Mouse (Mus musculus) testis, postnatal 14 days (tissue): Measurements from ENCODE around the gene Gm3417.
"Not testable (repeated sequence)": the region's sequence is repeated elsewhere in the genome, so short reads cannot be mapped to it uniquely, and the experiment has no call there.

ENCODE experiments used
- DNase-seq: peaks from one replicate; pipeline ENCODE4 v3.0.0; 2021; ENCODE audit warnings: low spot score

The Gm3417 gene

DNA sequence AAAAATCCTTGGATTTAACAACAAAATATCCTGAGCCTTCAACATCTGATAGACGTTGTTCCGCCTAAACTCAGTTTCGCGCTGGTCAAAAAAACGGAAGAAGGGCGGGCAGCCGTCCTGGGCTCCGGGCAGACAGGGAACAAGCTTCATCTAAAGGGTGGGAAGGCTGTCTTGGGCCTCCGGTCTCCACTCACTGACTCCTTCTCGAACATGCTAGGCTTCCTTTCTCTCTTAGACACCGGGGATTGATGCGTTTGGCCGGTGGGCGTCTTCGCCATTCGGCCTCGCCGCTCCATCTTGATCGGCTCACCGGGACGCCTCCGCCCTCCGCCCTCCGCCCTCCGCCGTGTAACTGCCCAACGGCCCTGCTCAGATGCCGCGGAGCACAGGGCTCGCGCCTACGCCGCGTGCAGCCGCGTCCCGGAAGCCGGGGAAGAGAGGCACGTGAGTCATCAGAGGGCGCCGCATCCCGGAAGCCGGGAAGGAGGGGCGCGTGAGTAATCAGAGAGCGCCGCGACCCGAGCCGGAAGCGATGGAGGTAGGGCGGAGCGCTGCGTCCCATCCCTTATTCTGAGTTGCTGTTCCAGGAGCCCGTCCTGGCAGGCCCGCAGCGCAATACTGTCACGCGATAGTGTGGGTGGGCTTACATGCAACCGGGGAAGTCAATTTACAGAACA is at the start of gene Gm3417, which contains the start of gene 9030025P20Rik:
TSS of gene Gm3417 (minus strand) at position 429 of the 677 bp plus-strand sequence.
TSS of gene 9030025P20Rik (plus strand) at position 107 of the 677 bp plus-strand sequence.
- DNase-seq: not testable (repeated sequence)

DNA sequence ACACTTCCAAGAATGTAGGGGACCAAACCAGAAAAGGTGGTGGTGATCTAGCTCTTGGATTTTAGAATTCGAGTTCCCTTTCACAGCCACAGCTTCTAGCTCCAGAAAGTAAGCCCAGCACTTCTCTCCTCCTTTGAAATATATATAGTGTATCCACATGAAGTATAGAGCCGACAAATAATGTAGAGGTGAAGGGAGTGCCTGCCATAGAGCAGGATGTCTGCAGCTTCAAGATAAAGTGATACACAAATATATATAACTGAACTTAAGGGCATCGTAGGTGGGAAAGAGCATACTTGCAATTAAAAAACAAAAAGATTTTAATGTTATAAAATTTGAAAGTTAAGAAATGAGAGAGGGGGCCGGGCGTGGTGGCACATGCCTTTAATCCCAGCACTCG is 46.9 kb upstream of the Gm3417 start:
- not testable (repeated sequence) for DNase-seq

DNA sequence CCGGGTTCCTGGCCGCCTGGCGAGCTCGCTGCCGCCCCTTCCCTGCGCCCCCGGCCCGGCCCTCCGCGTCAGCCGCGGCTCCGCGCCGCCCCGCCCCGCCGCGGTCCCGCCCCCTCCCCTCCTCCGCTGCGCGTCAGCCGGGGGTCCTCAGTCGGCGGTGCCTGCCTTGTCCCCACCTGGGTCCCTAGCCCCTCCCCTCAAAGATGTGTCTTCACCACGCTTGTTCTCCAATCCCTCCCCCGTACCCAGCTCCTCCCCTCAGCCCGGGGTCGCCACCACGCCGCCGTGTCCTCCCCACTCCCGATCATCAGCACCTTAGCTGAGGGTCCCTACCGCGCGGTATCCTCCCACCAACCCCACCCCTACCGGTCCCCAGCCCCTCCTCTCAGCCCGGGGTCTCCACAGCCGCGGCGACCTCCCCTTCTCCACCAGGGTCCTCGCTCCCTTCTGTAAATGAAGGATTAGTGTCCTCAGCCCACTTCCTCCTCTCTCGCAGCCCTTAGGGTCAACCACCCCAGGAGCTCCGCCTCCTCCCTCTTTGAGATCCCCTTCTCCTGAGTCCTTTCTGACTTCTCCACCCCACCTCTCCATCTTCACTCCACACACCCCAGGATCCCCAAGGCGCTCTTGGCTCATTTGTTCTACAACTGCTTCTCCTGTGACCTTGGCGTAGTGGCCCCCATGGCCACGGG is 46.1 kb upstream of the Gm3417 start:
- DNase-seq: not testable (repeated sequence)

- DNase-seq: not testable (repeated sequence)
These were observed 45.4 kb upstream of the Gm3417 start for GRCm38 (mm10) chr17:15023878-15024492.

DNA sequence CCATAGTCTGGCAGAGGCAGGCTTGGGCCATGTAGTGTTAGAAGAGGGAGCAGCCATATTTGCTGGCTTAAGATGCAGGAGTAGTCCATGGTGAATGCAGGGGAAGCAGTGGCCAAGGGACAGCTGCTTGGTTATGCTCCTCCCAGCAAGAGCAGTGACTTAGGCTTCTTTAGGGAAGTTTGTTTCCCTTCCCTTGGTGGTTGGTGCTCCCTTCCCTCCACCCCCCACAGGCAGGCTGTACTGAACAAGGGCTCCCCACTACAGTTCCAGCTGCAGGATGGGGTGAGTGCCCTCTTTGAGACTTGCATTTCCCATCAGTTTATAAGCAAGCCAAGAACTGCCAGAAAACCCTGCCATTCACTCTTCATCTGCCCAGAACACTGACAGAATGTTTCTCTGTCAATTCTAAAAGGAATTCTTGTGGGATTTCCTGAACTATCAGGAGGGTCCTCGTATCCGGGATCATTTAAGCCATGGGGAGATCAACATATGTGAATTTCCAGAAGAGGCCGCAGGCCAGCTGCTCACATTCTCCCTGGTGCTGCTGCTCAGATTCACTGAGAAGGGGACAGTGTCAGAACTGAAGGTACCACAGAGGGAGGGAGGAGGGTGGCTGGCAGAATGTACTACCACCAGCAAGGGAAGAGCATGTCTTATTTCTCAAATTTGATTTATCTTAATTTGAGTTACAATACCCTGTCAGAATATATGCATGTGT is 43.1 kb upstream of the Gm3417 start:
- peak; percentile 6 for DNase-seq

DNA sequence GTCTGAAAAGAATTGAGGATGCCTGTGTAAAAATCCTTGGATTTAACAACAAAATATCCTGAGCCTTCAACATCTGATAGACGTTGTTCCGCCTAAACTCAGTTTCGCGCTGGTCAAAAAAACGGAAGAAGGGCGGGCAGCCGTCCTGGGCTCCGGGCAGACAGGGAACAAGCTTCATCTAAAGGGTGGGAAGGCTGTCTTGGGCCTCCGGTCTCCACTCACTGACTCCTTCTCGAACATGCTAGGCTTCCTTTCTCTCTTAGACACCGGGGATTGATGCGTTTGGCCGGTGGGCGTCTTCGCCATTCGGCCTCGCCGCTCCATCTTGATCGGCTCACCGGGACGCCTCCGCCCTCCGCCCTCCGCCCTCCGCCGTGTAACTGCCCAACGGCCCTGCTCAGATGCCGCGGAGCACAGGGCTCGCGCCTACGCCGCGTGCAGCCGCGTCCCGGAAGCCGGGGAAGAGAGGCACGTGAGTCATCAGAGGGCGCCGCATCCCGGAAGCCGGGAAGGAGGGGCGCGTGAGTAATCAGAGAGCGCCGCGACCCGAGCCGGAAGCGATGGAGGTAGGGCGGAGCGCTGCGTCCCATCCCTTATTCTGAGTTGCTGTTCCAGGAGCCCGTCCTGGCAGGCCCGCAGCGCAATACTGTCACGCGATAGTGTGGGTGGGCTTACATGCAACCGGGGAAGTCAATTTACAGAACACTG is 31.3 kb upstream of the Gm3417 start, which contains the start of gene Gm3435:
TSS of gene Gm3435 (plus strand) at position 471 of the 708 bp plus-strand sequence.
- DNase-seq: not testable (repeated sequence)

GRCm38 (mm10) chr17:15009088-15009487 is 30.5 kb upstream of the Gm3417 start:
- DNase-seq: not testable (repeated sequence)

GRCm38 (mm10) chr17:15000047-15000446 is 21.5 kb upstream of the Gm3417 start:
- DNase-seq: not testable (repeated sequence)

GRCm38 (mm10) chr17:14994140-14994539 is 15.6 kb upstream of the Gm3417 start:
- DNase-seq: not testable (repeated sequence)

GRCm38 (mm10) chr17:14993139-14993832 is 14.7 kb upstream of the Gm3417 start:
- DNase-seq: not testable (repeated sequence)

DNA sequence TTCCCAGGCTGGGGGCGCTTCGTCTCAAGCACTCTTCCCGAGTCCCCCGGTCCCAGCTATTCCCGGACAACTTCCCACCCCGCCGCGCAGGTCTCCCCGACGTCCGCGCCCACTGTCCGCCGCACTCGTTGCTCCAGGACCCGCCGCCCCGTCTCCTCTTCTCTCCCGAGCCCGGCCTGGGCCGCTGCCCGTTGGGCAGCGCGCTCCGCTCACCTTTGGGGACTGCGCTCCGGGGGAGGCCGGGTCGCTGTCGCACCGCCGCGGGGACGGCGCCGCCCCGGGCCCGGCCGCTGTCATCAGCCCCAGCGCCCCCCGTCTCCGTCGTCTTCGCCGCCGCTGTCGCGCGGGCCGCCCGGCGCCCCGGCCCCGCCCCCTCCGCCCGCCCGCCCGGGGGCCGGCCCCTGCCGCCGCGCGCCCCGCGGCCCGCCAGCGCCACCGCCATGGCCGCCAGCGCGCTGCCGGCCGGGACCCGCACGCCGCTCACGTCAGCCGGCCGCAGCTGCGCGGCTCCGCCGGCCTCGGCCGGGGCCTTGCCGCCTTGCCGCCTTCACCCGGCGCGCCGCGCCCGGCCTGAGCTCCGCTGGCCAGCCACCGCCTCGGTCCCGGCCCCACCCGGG is 14.0 kb upstream of the Gm3417 start:
- not testable (repeated sequence) for DNase-seq

GRCm38 (mm10) chr17:14990116-14990702 is 11.6 kb upstream of the Gm3417 start:
- not testable (repeated sequence) for DNase-seq

DNA sequence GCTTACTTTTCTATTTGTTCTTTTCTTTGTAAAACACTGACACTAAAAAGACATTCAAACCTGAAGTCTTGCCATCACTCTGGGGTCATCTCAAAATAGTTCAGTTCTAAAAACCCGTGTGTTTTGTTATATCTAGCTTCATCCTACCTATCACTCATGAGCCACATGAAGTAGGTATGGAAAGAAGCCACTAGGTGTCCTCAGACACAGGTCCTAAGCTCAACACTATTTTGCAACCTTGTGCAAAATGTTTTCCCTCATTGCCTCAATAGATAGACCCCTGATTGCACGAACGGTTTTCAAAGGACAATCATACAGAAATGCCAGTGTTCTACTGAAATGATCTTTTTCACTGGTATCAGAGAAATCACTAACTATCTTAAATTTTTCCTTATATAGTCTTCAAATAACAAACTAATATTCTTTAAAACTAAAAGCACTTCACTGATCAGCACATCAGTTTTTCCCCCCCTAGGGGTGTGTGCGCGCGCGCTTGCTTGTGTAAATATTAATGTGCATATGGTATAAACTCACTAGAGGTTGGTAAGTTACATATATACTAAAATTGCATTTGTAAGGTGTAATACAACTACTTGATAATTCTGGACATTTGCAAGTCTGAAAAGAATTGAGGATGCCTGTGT is 750 bp downstream of the Gm3417 start:
- DNase-seq: not testable (repeated sequence)

- not testable (repeated sequence) for DNase-seq
These were observed 10.1 kb downstream of the Gm3417 start for GRCm38 (mm10) chr17:14968373-14968913.

- not testable (repeated sequence) for DNase-seq
These were observed 16.9 kb downstream of the Gm3417 start for GRCm38 (mm10) chr17:14961557-14962154.

DNA sequence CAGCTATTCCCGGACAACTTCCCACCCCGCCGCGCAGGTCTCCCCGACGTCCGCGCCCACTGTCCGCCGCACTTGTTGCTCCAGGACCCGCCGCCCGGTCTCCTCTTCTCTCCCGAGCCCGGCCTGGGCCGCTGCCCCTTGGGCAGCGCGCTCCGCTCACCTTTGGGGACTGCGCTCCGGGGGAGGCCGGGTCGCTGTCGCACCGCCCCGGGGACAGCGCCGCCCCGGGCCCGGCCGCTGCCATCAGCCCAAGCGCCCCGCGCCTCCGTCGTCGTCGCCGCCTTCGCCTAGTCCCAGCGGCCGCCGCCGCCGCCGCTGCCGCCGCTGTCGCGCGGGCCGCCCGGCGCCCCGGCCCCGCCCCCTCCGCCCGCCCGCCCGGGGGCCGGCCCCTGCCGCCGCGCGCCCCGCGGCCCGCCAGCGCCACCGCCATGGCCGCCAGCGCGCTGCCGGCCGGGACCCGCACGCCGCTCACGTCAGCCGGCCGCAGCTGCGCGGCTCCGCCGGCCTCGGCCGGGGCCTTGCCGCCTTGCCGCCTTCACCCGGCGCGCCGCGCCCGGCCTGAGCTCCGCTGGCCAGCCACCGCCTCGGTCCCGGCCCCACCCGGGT is 17.5 kb downstream of the Gm3417 start, which contains the start of gene Phf10:
TSS of gene Phf10 (minus strand) at position 323 of the 606 bp plus-strand sequence.
- peak; percentile 70 for DNase-seq

DNA sequence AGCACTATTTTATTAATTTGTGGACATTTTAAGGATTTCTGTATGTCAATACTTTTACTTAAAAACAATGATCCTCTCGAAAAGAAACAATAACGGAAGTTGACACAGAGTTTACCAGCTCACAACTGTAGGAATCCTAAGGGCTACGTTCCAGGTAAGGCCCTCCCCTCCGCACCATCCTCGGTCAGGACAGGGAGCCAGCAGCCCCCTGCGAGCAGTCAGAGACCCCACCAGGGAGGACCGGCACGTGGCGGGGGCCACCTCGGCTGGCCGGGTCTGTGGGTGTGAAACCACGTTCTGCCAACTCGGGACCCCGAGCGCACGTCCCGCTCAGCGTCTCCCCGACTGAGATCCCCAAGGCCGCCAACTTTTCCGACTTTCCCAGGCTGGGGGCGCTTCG is 18.1 kb downstream of the Gm3417 start:
- DNase-seq: peak; percentile 66

DNA sequence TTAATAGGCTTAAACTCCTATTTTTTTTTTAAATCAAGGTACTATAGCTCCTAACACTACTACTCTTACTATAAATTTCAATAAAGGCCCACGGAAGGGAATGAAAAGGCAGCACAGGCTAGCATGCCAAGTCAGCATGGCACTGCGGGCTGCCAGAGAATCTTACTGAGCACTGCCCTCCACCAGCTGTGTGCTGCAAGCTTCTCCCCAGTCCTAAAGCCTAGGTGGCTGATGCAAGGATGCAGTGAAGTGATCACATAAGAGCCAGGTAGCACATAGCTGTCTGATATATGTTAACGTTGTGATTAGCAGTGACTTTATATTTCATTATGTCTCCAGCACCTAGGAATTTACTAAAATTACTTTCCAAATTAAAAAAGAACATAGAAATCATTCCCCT is 18.6 kb downstream of the Gm3417 start:
- no peak for DNase-seq
